Mouse (Mus musculus): ENCODE data around the gene Hnrnpa2b1. TPM values are rescaled to one million over a fixed set of nuclear protein-coding genes. Genes with fewer than 3 reads are reported as not detected.

Gene Hnrnpa2b1
- polyA plus RNA-seq (2016; fragmentation: Nextera tagmentation; extraction: Ambion mirVana) = 1,996 and 2,303 TPM in 2 replicates

DNA sequence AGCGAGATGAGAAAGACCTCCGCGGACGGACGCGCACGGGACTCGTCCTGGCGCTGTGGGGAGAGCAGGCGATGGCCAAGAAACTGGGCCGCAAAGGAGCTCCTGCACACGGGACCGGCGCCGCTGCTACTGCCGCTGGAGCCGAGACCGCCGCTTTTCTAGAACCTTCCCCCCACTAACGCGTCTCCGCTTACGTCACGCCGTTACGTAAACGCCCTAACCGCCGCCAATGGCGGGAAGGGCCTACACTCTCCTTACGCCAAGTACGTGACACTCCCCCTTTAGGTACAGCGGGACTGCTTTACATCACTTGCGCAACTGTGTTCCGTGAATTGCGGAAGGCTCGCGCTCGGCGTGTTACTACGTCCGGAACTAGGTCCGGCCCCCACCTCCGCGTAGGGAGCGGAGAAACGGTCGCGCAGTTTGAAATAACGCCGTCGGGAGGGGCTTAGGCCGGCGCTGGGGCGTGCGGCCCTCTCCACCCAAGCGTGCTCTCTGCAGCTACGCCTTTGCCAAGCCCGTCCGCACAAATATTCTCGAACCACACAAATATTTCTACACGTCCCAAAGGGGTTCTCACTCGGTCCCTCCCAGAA, at the start of gene Hnrnpa2b1:
Hnrnpa2b1 (minus strand) TSS at position 180 of the 596 bp plus-strand sequence.
- WGBS = under 1% methylated on average over 63 of the region's 63 CpGs
- Histone ChIP-seq H3K9me3 (replicated peaks) (no peaks in the 10 kb centered on the region), H3K27ac (peak within 1 kb of the TSS; percentile 99), H3K4me1 (peaks cover 32% of the 10 kb centered on the region), H3K27me3 (ENCODE audit: low read depth, poor library complexity, severe bottlenecking) (no peaks in the 10 kb centered on the region), H3K36me3 (peaks cover 61% of the 10 kb centered on the region), H3K4me3 (peak within 1 kb of the TSS; percentile 97)
- DNase-seq (ENCODE audit: low spot score) = peak; percentile 99

DNA sequence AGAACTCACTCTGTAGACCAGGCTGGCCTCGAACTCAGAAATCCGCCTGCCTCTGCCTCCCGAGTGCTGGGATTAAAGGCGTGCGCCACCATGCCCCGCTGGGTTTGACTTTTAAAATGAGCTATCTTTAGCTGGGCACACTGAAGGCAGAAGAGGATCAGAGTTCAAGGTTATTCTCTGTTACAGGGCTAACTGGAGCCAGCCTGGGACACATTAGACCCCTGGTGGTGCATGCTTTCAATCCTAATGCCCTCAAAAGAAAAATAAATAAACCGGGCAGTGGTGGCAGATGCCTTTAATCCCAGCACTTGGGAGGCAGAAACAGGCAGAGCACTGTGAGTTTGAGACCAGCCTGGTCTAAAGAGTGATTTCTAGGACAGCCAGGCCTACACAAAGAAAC, 45.2 kb upstream of the Hnrnpa2b1 start:
- H3K4me3 ChIP-seq = no peak overlapping the region
- WGBS = 94% methylated on average over 7 of the region's 7 CpGs
- H3K36me3 ChIP-seq = no peaks in the 10 kb centered on the region
- no peaks in the 10 kb centered on the region for H3K27me3 ChIP-seq (ENCODE audit: low read depth, poor library complexity, severe bottlenecking)
- no peaks in the 10 kb centered on the region for H3K9me3 ChIP-seq (replicated peaks)
- H3K4me1 ChIP-seq = peaks cover 3% of the 10 kb centered on the region; the same call in 1 of the 2 replicates
- no peak overlapping the region for H3K27ac ChIP-seq
- DNase-seq (ENCODE audit: low spot score) = no peak

- H3K4me3 ChIP-seq = no peak overlapping the region
- no peak overlapping the region for H3K27ac ChIP-seq
- WGBS = 83% methylated on average over 3 of the region's 3 CpGs
- no peak for DNase-seq (ENCODE audit: low spot score)
- no peaks in the 10 kb centered on the region for H3K27me3 ChIP-seq (ENCODE audit: low read depth, poor library complexity, severe bottlenecking)
- H3K36me3 ChIP-seq = no peaks in the 10 kb centered on the region
- peaks cover 12% of the 10 kb centered on the region for H3K4me1 ChIP-seq
- no peaks in the 10 kb centered on the region for H3K9me3 ChIP-seq (replicated peaks)
Observed at GRCm38 (mm10) chr6:51513745-51514144, 44.1 kb upstream of the Hnrnpa2b1 start.

DNA sequence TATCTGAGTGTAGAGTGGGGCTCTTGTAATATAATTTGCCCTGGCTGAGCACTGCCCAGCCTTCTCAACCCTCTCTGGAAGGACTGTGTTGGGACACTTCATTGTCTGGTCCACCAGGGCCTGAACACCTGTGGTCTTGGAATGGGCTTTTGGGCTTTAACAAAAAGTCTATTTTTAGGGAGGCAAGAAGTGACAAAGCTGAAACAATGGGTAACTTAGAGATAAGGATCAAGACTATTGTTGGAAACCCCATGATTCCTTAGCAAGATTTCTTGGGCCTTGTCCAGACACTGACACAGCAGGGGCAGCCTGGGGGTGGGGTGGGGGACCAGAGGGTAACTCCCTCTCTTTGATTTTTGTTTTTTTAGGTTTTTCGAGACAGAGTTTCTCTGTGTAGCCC, 41.3 kb upstream of the Hnrnpa2b1 start:
- H3K27ac ChIP-seq = no peak overlapping the region
- peaks cover 27% of the 10 kb centered on the region for H3K4me1 ChIP-seq
- H3K27me3 ChIP-seq (ENCODE audit: low read depth, poor library complexity, severe bottlenecking) = no peaks in the 10 kb centered on the region
- H3K9me3 ChIP-seq (replicated peaks) = no peaks in the 10 kb centered on the region
- H3K4me3 ChIP-seq = no peak overlapping the region
- no peaks in the 10 kb centered on the region for H3K36me3 ChIP-seq
- WGBS = 90% methylated on average over 1 of the region's 1 CpGs
- DNase-seq (ENCODE audit: low spot score) = no peak

GRCm38 (mm10) chr6:51510094-51510493, 40.4 kb upstream of the Hnrnpa2b1 start:
- no peaks in the 10 kb centered on the region for H3K9me3 ChIP-seq (replicated peaks)
- H3K4me1 ChIP-seq = peaks cover 27% of the 10 kb centered on the region
- WGBS = 35% methylated on average over 5 of the region's 5 CpGs
- DNase-seq (ENCODE audit: low spot score) = peak; percentile 52
- no peak overlapping the region for H3K27ac ChIP-seq
- no peaks in the 10 kb centered on the region for H3K36me3 ChIP-seq
- no peaks in the 10 kb centered on the region for H3K27me3 ChIP-seq (ENCODE audit: low read depth, poor library complexity, severe bottlenecking)
- no peak overlapping the region for H3K4me3 ChIP-seq

GRCm38 (mm10) chr6:51508750-51509648, 39.3 kb upstream of the Hnrnpa2b1 start:
- H3K27ac ChIP-seq = peak overlapping the region; percentile 27; the same call in 1 of the 2 replicates
- peak overlapping the region; percentile 41 for H3K4me3 ChIP-seq
- peak; percentile 77 for DNase-seq (ENCODE audit: low spot score)
- 28% methylated on average over 18 of the region's 18 CpGs for WGBS
- H3K27me3 ChIP-seq (ENCODE audit: low read depth, poor library complexity, severe bottlenecking) = no peaks in the 10 kb centered on the region
- H3K4me1 ChIP-seq = peaks cover 27% of the 10 kb centered on the region
- no peaks in the 10 kb centered on the region for H3K36me3 ChIP-seq
- H3K9me3 ChIP-seq (replicated peaks) = no peaks in the 10 kb centered on the region

DNA sequence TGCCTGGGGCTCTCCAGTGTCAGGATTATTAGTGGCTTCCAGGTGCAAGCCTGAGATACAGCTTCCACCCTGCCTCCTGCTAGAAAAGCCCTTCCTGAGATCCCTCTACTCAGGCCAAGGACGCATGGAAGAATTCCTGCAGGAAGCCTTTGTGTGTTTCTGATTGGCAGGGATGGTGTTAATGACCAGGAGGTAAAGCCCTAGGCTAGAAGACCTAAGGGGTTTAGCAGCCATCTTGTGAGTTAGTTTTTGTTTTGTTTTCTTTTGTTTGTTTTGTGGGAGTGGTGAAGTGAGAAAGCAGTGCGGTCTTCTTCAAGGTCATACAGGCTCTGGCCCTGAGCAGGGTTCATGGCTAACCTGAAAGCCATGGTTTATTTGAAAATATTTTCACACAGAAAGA, 37.9 kb upstream of the Hnrnpa2b1 start:
- H3K36me3 ChIP-seq = no peaks in the 10 kb centered on the region
- H3K27ac ChIP-seq = no peak overlapping the region
- 69% methylated on average over 2 of the region's 2 CpGs for WGBS

GRCm38 (mm10) chr6:51505671-51506070, 36.0 kb upstream of the Hnrnpa2b1 start:
- H3K9me3 ChIP-seq (replicated peaks) = no peaks in the 10 kb centered on the region; the same call in 1 of the 2 replicates
- no peak for DNase-seq (ENCODE audit: low spot score)
- peaks cover 27% of the 10 kb centered on the region for H3K4me1 ChIP-seq
- H3K27me3 ChIP-seq (ENCODE audit: low read depth, poor library complexity, severe bottlenecking) = no peaks in the 10 kb centered on the region
- 64% methylated on average over 1 of the region's 1 CpGs for WGBS
- H3K27ac ChIP-seq = no peak overlapping the region
- H3K4me3 ChIP-seq = no peak overlapping the region
- no peaks in the 10 kb centered on the region for H3K36me3 ChIP-seq

More for the DNA sequence above, 37.9 kb upstream of the Hnrnpa2b1 start:
- H3K4me3 ChIP-seq = no peak overlapping the region
- no peaks in the 10 kb centered on the region for H3K9me3 ChIP-seq (replicated peaks)
- DNase-seq (ENCODE audit: low spot score) = no peak
- H3K27me3 ChIP-seq (ENCODE audit: low read depth, poor library complexity, severe bottlenecking) = no peaks in the 10 kb centered on the region
- H3K4me1 ChIP-seq = peaks cover 27% of the 10 kb centered on the region

GRCm38 (mm10) chr6:51497321-51498111, 27.8 kb upstream of the Hnrnpa2b1 start:
- no peaks in the 10 kb centered on the region for H3K36me3 ChIP-seq
- no peaks in the 10 kb centered on the region; the same call in 1 of the 2 replicates for H3K9me3 ChIP-seq (replicated peaks)
- no peak for DNase-seq (ENCODE audit: low spot score)
- H3K4me3 ChIP-seq = no peak overlapping the region
- no peaks in the 10 kb centered on the region for H3K4me1 ChIP-seq
- 80% methylated on average over 8 of the region's 8 CpGs for WGBS
- no peaks in the 10 kb centered on the region for H3K27me3 ChIP-seq (ENCODE audit: low read depth, poor library complexity, severe bottlenecking)
- no peak overlapping the region for H3K27ac ChIP-seq

- WGBS = 36% methylated on average over 2 of the region's 2 CpGs
- peak; percentile 47 for DNase-seq (ENCODE audit: low spot score)
- Histone ChIP-seq H3K4me1 (peaks cover 10% of the 10 kb centered on the region; the same call in 1 of the 2 replicates), H3K27me3 (ENCODE audit: low read depth, poor library complexity, severe bottlenecking) (no peaks in the 10 kb centered on the region), H3K36me3 (peaks cover 2% of the 10 kb centered on the region; the same call in 1 of the 2 replicates), H3K27ac (peak overlapping the region; percentile 54), H3K9me3 (replicated peaks) (no peaks in the 10 kb centered on the region), H3K4me3 (no peak overlapping the region)
Observed at GRCm38 (mm10) chr6:51489787-51490186, 20.1 kb upstream of the Hnrnpa2b1 start.

DNA sequence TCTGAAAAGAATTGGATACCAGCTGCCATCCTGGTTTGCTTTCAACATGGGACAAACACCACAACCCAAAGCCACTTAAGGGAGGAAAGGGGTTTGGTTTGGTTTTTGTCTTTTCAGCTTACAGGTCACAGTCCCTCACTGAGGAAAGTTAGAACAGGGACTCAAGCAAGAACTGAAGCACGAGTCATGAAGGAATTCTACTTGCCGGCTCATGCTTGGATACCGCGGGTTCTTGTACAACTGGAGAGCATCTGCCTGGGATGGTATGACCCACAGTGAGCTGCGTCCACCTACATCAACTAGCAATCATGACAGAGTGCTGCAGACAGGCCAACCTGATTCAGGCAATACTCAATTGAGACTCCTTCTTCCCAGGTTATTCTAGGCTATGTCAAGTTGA, 17.0 kb upstream of the Hnrnpa2b1 start:
- Histone ChIP-seq H3K36me3 (peaks cover 22% of the 10 kb centered on the region), H3K27me3 (ENCODE audit: low read depth, poor library complexity, severe bottlenecking) (no peaks in the 10 kb centered on the region), H3K4me1 (peaks cover 10% of the 10 kb centered on the region; the same call in 1 of the 2 replicates), H3K27ac (no peak overlapping the region), H3K9me3 (replicated peaks) (no peaks in the 10 kb centered on the region), H3K4me3 (no peak overlapping the region)
- no peak for DNase-seq (ENCODE audit: low spot score)
- WGBS = 88% methylated on average over 5 of the region's 5 CpGs

DNA sequence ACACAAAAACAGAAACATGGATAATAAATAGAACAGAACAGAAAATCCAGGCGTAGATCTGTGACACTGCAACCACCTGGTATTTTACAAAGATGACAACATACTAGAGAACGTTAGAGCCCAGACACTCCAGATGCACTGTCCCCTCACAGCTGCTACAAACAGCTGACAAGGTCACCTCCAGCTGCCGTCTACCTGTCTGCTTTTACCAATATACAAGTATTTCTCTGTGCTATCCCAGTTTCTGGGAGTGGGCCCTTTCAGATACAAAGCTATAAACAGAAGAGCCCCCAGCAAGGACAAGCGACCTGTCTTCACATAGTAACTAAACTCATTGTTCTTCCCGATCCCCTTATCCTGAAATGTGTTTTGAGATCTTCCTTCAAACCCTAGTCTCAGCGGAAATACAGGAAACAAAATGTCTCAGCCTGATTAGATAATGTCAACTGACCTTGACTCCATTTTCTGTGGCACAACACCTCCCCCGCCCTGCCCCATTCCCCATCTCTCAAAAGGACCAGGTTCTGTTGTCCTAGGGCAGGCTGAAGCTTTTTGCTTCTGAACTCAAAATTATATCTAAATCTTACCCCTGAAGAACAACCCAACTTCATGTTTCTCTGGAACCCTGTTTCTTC, 16.5 kb upstream of the Hnrnpa2b1 start:
- Histone ChIP-seq H3K4me1 (peaks cover 10% of the 10 kb centered on the region; the same call in 1 of the 2 replicates), H3K4me3 (no peak overlapping the region), H3K9me3 (replicated peaks) (no peaks in the 10 kb centered on the region), H3K36me3 (peaks cover 27% of the 10 kb centered on the region), H3K27me3 (ENCODE audit: low read depth, poor library complexity, severe bottlenecking) (no peaks in the 10 kb centered on the region), H3K27ac (no peak overlapping the region)
- 67% methylated on average over 7 of the region's 7 CpGs for WGBS
- no peak for DNase-seq (ENCODE audit: low spot score)

Measured in limb, embryonic 10.5 days (tissue).